Mouse (Mus musculus): ENCODE data around the gene Fgfr2. TPM values are rescaled to one million over a fixed set of nuclear protein-coding genes. Genes with fewer than 3 reads are reported as not detected.

Gene Fgfr2
- polyA plus RNA-seq, 1 experiment from 2014 or later: 24.9 TPM

- WGBS (ENCODE audit: insufficient replicate concordance): 77% methylated on average over 4 of the region's 4 CpGs
- no peak overlapping the region for H3K4me2 ChIP-seq
- H3K9ac ChIP-seq (ENCODE audit: low read depth, low read length): no peak overlapping the region
- no peak for ATAC-seq (replicated peaks; ENCODE audit: insufficient number of reproducible peaks, low FRiP score, low TSS enrichment)
- no peak overlapping the region for H3K27ac ChIP-seq (ENCODE audit: low read depth, low read length)
- H3K27me3 ChIP-seq (ENCODE audit: control insufficient read depth, insufficient read depth, low read length): no peaks in the 10 kb centered on the region
- H3K4me1 ChIP-seq (ENCODE audit: control insufficient read depth, insufficient read depth, low read length): no peaks in the 10 kb centered on the region
- no peaks in the 10 kb centered on the region for H3K36me3 ChIP-seq (ENCODE audit: control insufficient read depth, insufficient read depth, low read length)
- no peaks in the 10 kb centered on the region for H3K9me3 ChIP-seq (replicated peaks; ENCODE audit: control insufficient read depth, low read length)
- no peak overlapping the region for H3K4me3 ChIP-seq (ENCODE audit: low read depth, low read length)
Measured at GRCm38 (mm10) chr7:132105326-132105725, 1017.8 kb downstream of the Fgfr2 start.

- no peak overlapping the region for H3K27ac ChIP-seq (ENCODE audit: low read depth, low read length)
- ATAC-seq (replicated peaks; ENCODE audit: insufficient number of reproducible peaks, low FRiP score, low TSS enrichment): no peak
- H3K36me3 ChIP-seq (ENCODE audit: control insufficient read depth, insufficient read depth, low read length): no peaks in the 10 kb centered on the region
- H3K4me2 ChIP-seq: no peak overlapping the region
- peaks cover 3% of the 10 kb centered on the region; the same call in 1 of the 2 replicates for H3K27me3 ChIP-seq (ENCODE audit: control insufficient read depth, insufficient read depth, low read length)
- 25% methylated on average over 4 of the region's 4 CpGs for WGBS (ENCODE audit: insufficient replicate concordance)
- no peak overlapping the region for H3K4me3 ChIP-seq (ENCODE audit: low read depth, low read length)
- no peak overlapping the region for H3K9ac ChIP-seq (ENCODE audit: low read depth, low read length)
- H3K9me3 ChIP-seq (replicated peaks; ENCODE audit: control insufficient read depth, low read length): no peaks in the 10 kb centered on the region
- no peaks in the 10 kb centered on the region for H3K4me1 ChIP-seq (ENCODE audit: control insufficient read depth, insufficient read depth, low read length)
Measured at GRCm38 (mm10) chr7:132098441-132098840, 1024.7 kb downstream of the Fgfr2 start.

GRCm38 (mm10) chr7:132094666-132095065, 1028.5 kb downstream of the Fgfr2 start:
- ATAC-seq (replicated peaks; ENCODE audit: insufficient number of reproducible peaks, low FRiP score, low TSS enrichment): no peak
- Histone ChIP-seq H3K4me2 (no peak overlapping the region), H3K27ac (ENCODE audit: low read depth, low read length) (no peak overlapping the region), H3K27me3 (ENCODE audit: control insufficient read depth, insufficient read depth, low read length) (peaks cover 3% of the 10 kb centered on the region; the same call in 1 of the 2 replicates), H3K4me3 (ENCODE audit: low read depth, low read length) (no peak overlapping the region), H3K9ac (ENCODE audit: low read depth, low read length) (no peak overlapping the region), H3K4me1 (ENCODE audit: control insufficient read depth, insufficient read depth, low read length) (no peaks in the 10 kb centered on the region), H3K9me3 (replicated peaks; ENCODE audit: control insufficient read depth, low read length) (no peaks in the 10 kb centered on the region), H3K36me3 (ENCODE audit: control insufficient read depth, insufficient read depth, low read length) (no peaks in the 10 kb centered on the region)
- WGBS (ENCODE audit: insufficient replicate concordance): 51% methylated on average over 7 of the region's 7 CpGs

GRCm38 (mm10) chr7:132091551-132091950, 1031.6 kb downstream of the Fgfr2 start:
- Histone ChIP-seq H3K4me2 (no peak overlapping the region), H3K27ac (ENCODE audit: low read depth, low read length) (no peak overlapping the region), H3K27me3 (ENCODE audit: control insufficient read depth, insufficient read depth, low read length) (no peaks in the 10 kb centered on the region), H3K4me3 (ENCODE audit: low read depth, low read length) (no peak overlapping the region), H3K36me3 (ENCODE audit: control insufficient read depth, insufficient read depth, low read length) (no peaks in the 10 kb centered on the region), H3K9ac (ENCODE audit: low read depth, low read length) (no peak overlapping the region), H3K9me3 (replicated peaks; ENCODE audit: control insufficient read depth, low read length) (no peaks in the 10 kb centered on the region), H3K4me1 (ENCODE audit: control insufficient read depth, insufficient read depth, low read length) (no peaks in the 10 kb centered on the region)
- no peak for ATAC-seq (replicated peaks; ENCODE audit: insufficient number of reproducible peaks, low FRiP score, low TSS enrichment)
- WGBS (ENCODE audit: insufficient replicate concordance): 84% methylated on average over 7 of the region's 7 CpGs

GRCm38 (mm10) chr7:132088606-132089005, 1034.5 kb downstream of the Fgfr2 start:
- WGBS (ENCODE audit: insufficient replicate concordance): 62% methylated on average over 6 of the region's 6 CpGs
- Histone ChIP-seq H3K9me3 (replicated peaks; ENCODE audit: control insufficient read depth, low read length) (no peaks in the 10 kb centered on the region), H3K4me3 (ENCODE audit: low read depth, low read length) (no peak overlapping the region), H3K27me3 (ENCODE audit: control insufficient read depth, insufficient read depth, low read length) (no peaks in the 10 kb centered on the region), H3K4me1 (ENCODE audit: control insufficient read depth, insufficient read depth, low read length) (no peaks in the 10 kb centered on the region), H3K36me3 (ENCODE audit: control insufficient read depth, insufficient read depth, low read length) (no peaks in the 10 kb centered on the region), H3K9ac (ENCODE audit: low read depth, low read length) (no peak overlapping the region), H3K4me2 (no peak overlapping the region), H3K27ac (ENCODE audit: low read depth, low read length) (no peak overlapping the region)
- no peak for ATAC-seq (replicated peaks; ENCODE audit: insufficient number of reproducible peaks, low FRiP score, low TSS enrichment)

GRCm38 (mm10) chr7:132088181-132088580, 1035.0 kb downstream of the Fgfr2 start:
- WGBS (ENCODE audit: insufficient replicate concordance): 66% methylated on average over 4 of the region's 4 CpGs
- H3K4me2 ChIP-seq: no peak overlapping the region
- ATAC-seq (replicated peaks; ENCODE audit: insufficient number of reproducible peaks, low FRiP score, low TSS enrichment): no peak
- no peak overlapping the region for H3K27ac ChIP-seq (ENCODE audit: low read depth, low read length)
- no peak overlapping the region for H3K4me3 ChIP-seq (ENCODE audit: low read depth, low read length)
- no peaks in the 10 kb centered on the region for H3K36me3 ChIP-seq (ENCODE audit: control insufficient read depth, insufficient read depth, low read length)
- H3K9me3 ChIP-seq (replicated peaks; ENCODE audit: control insufficient read depth, low read length): no peaks in the 10 kb centered on the region
- no peaks in the 10 kb centered on the region for H3K27me3 ChIP-seq (ENCODE audit: control insufficient read depth, insufficient read depth, low read length)
- H3K9ac ChIP-seq (ENCODE audit: low read depth, low read length): no peak overlapping the region
- no peaks in the 10 kb centered on the region for H3K4me1 ChIP-seq (ENCODE audit: control insufficient read depth, insufficient read depth, low read length)

GRCm38 (mm10) chr7:132075825-132076224, 1047.3 kb downstream of the Fgfr2 start:
- Histone ChIP-seq H3K4me3 (ENCODE audit: low read depth, low read length) (no peak overlapping the region), H3K27ac (ENCODE audit: low read depth, low read length) (no peak overlapping the region), H3K9me3 (replicated peaks; ENCODE audit: control insufficient read depth, low read length) (no peaks in the 10 kb centered on the region), H3K4me2 (no peak overlapping the region), H3K27me3 (ENCODE audit: control insufficient read depth, insufficient read depth, low read length) (0 out of 2 replicates have a peak, but pooled peaks cover 2% of the 10 kb centered on the region), H3K9ac (ENCODE audit: low read depth, low read length) (no peak overlapping the region), H3K4me1 (ENCODE audit: control insufficient read depth, insufficient read depth, low read length) (no peaks in the 10 kb centered on the region), H3K36me3 (ENCODE audit: control insufficient read depth, insufficient read depth, low read length) (no peaks in the 10 kb centered on the region)
- ATAC-seq (replicated peaks; ENCODE audit: insufficient number of reproducible peaks, low FRiP score, low TSS enrichment): no peak
- 67% methylated on average over 1 of the region's 1 CpGs for WGBS (ENCODE audit: insufficient replicate concordance)

- no peak overlapping the region for H3K27ac ChIP-seq (ENCODE audit: low read depth, low read length)
- 64% methylated on average over 3 of the region's 3 CpGs for WGBS (ENCODE audit: insufficient replicate concordance)
- H3K27me3 ChIP-seq (ENCODE audit: control insufficient read depth, insufficient read depth, low read length): 0 out of 2 replicates have a peak, but pooled peaks cover 2% of the 10 kb centered on the region
- no peaks in the 10 kb centered on the region for H3K9me3 ChIP-seq (replicated peaks; ENCODE audit: control insufficient read depth, low read length)
- no peak overlapping the region for H3K4me3 ChIP-seq (ENCODE audit: low read depth, low read length)
- no peaks in the 10 kb centered on the region for H3K36me3 ChIP-seq (ENCODE audit: control insufficient read depth, insufficient read depth, low read length)
- no peak overlapping the region for H3K9ac ChIP-seq (ENCODE audit: low read depth, low read length)
- H3K4me2 ChIP-seq: no peak overlapping the region
- H3K4me1 ChIP-seq (ENCODE audit: control insufficient read depth, insufficient read depth, low read length): no peaks in the 10 kb centered on the region
- no peak for ATAC-seq (replicated peaks; ENCODE audit: insufficient number of reproducible peaks, low FRiP score, low TSS enrichment)
Measured at GRCm38 (mm10) chr7:132074503-132074902, 1048.6 kb downstream of the Fgfr2 start.

GRCm38 (mm10) chr7:132070877-132071625, 1052.1 kb downstream of the Fgfr2 start:
- no peak overlapping the region for H3K27ac ChIP-seq (ENCODE audit: low read depth, low read length)
- no peaks in the 10 kb centered on the region for H3K9me3 ChIP-seq (replicated peaks; ENCODE audit: control insufficient read depth, low read length)
- no peaks in the 10 kb centered on the region; the same call in 1 of the 2 replicates for H3K27me3 ChIP-seq (ENCODE audit: control insufficient read depth, insufficient read depth, low read length)
- no peak overlapping the region for H3K4me2 ChIP-seq
- no peak overlapping the region for H3K4me3 ChIP-seq (ENCODE audit: low read depth, low read length)
- WGBS (ENCODE audit: insufficient replicate concordance): 73% methylated on average over 6 of the region's 6 CpGs
- H3K9ac ChIP-seq (ENCODE audit: low read depth, low read length): no peak overlapping the region
- no peaks in the 10 kb centered on the region for H3K4me1 ChIP-seq (ENCODE audit: control insufficient read depth, insufficient read depth, low read length)
- ATAC-seq (replicated peaks; ENCODE audit: insufficient number of reproducible peaks, low FRiP score, low TSS enrichment): no peak
- H3K36me3 ChIP-seq (ENCODE audit: control insufficient read depth, insufficient read depth, low read length): no peaks in the 10 kb centered on the region

All from heart, embryonic 11.5 days (tissue).